In genomic region chr11:79069453-79070153, GRCm38 (mm10) we compare ENCODE assay signal across 12 mouse cellular contexts.
DNase-seq lines count a peak whose midpoint lies in the region; ATAC-seq and TF ChIP-seq lines count a peak whose summit lies in the region.
"Had no signal": no experiment of that assay in that cellular context is flagged by ENCODE, and none has a peak within 500 bp of the region (broad histone marks: within the 10 kb centered on the region; RNA-seq: fewer than 3 reads in every experiment).

No protein-coding gene starts in this region.

- H3K9ac ChIP-seq in hindbrain, embryonic 12.5 days, result no peak overlapping the region
- H3K9ac ChIP-seq in lung, postnatal 0 days (replicated peaks; ENCODE audit: low read depth), result no peak overlapping the region

- H3K4me3 ChIP-seq in hindbrain, embryonic 12.5 days, result no peak overlapping the region
- no peak overlapping the region for H3K4me3 ChIP-seq in lung, postnatal 0 days (ENCODE audit: low read depth, low read length)

- no peaks in the 10 kb centered on the region for H3K9me3 ChIP-seq in hindbrain, embryonic 12.5 days (replicated peaks)
- no peaks in the 10 kb centered on the region for H3K9me3 ChIP-seq in lung, postnatal 0 days (ENCODE audit: low read length)

- TF ChIP-seq EP300 in lung, postnatal 0 days (IDR thresholded peaks at IDR 0.05), result peak; percentile 70

- no peaks in the 10 kb centered on the region for H3K27me3 ChIP-seq in hindbrain, embryonic 12.5 days
- no peaks in the 10 kb centered on the region for H3K27me3 ChIP-seq in lung, postnatal 0 days (replicated peaks; ENCODE audit: insufficient read depth, low read length)

- H3K4me1 ChIP-seq in hindbrain, embryonic 12.5 days, result peaks cover 27% of the 10 kb centered on the region
- peaks cover 20% of the 10 kb centered on the region for H3K4me1 ChIP-seq in lung, postnatal 0 days (ENCODE audit: insufficient read depth, low read depth, low read length)

- peak overlapping the region; percentile 40; the same call in 1 of the 2 replicates for H3K27ac ChIP-seq in hindbrain, embryonic 12.5 days
- H3K27ac ChIP-seq in lung, postnatal 0 days (ENCODE audit: low read length), result peak overlapping the region; percentile 47; the same call in 1 of the 2 replicates

- no peak for TF ChIP-seq POLR2A in brain, embryonic 14.5 days (IDR thresholded peaks at IDR 0.05; ENCODE audit: borderline replicate concordance, extremely low read depth, insufficient read depth, insufficient read length, poor library complexity, severe bottlenecking)

- intact Hi-C loops in heart, postnatal 14 days (cut with DNase I), result no loop called here

- no peak for ATAC-seq in hindbrain, embryonic 12.5 days (ENCODE audit: low FRiP score)
- peak; percentile 83 for ATAC-seq in lung, postnatal 0 days

- no peaks in the 10 kb centered on the region for H3K36me3 ChIP-seq in hindbrain, embryonic 12.5 days
- no peaks in the 10 kb centered on the region for H3K36me3 ChIP-seq in lung, postnatal 0 days (ENCODE audit: insufficient read depth, low read length)

- H3K4me2 ChIP-seq in hindbrain, embryonic 12.5 days (replicated peaks), result 0 out of 2 replicates have a peak overlapping the region, but pooled peaks have one; percentile 8
- H3K4me2 ChIP-seq in lung, postnatal 0 days (replicated peaks; ENCODE audit: low read depth, low read length), result no peak overlapping the region

- TF ChIP-seq CTCF in brain, embryonic 14.5 days (IDR thresholded peaks at IDR 0.05; ENCODE audit: borderline replicate concordance, extremely low read depth, insufficient read depth, insufficient read length), result no peak
- no peak for TF ChIP-seq CTCF in lung, postnatal 0 days (IDR thresholded peaks at IDR 0.05)

- peak; percentile 92 for DNase-seq in heart, adult 11 months
- no peak for DNase-seq in heart, postnatal 14 days
- peak; percentile 73 for DNase-seq in brain, embryonic 14.5 days (ENCODE audit: low read depth)
- DNase-seq in lung, postnatal 0 days (ENCODE audit: low spot score), result peak; percentile 91
- no peak for DNase-seq in right cerebral cortex, adult 2 months (ENCODE audit: low spot score in 2 of 2)
- DNase-seq in right cerebral cortex, adult 18-20 months, result no peak
- no peak for DNase-seq in adrenal gland, postnatal 25 days
- DNase-seq: cerebellum, adult 2 months; gastrocnemius, postnatal 14 days; layer of hippocampus, adult 9-11 months; spleen, adult 18-20 months had no signal

- 44% methylated on average over 10 of the region's 10 CpGs for WGBS in hindbrain, embryonic 12.5 days
- 31% methylated on average over 10 of the region's 10 CpGs for WGBS in lung, postnatal 0 days

Comparison
In these comparisons a context has a peak if more than half of its experiments do, and no peak if none do; other contexts are left out.
1. DNase-seq: peak in heart, adult 11 months (single experiment), brain, embryonic 14.5 days (single experiment) and lung, postnatal 0 days (single experiment); none in heart, postnatal 14 days (0 of 2), right cerebral cortex, adult 2 months (0 of 2), right cerebral cortex, adult 18-20 months (single experiment) and adrenal gland, postnatal 25 days (single experiment).